Mouse (Mus musculus) liver (tissue): Measurements from ENCODE around the gene Actl6b.

Source experiments
- DNase-seq: peaks from one replicate; pipeline ENCODE4 v3.0.0-alpha.2; 2020; ENCODE audit warnings: mixed read lengths

Actl6b gene

DNA sequence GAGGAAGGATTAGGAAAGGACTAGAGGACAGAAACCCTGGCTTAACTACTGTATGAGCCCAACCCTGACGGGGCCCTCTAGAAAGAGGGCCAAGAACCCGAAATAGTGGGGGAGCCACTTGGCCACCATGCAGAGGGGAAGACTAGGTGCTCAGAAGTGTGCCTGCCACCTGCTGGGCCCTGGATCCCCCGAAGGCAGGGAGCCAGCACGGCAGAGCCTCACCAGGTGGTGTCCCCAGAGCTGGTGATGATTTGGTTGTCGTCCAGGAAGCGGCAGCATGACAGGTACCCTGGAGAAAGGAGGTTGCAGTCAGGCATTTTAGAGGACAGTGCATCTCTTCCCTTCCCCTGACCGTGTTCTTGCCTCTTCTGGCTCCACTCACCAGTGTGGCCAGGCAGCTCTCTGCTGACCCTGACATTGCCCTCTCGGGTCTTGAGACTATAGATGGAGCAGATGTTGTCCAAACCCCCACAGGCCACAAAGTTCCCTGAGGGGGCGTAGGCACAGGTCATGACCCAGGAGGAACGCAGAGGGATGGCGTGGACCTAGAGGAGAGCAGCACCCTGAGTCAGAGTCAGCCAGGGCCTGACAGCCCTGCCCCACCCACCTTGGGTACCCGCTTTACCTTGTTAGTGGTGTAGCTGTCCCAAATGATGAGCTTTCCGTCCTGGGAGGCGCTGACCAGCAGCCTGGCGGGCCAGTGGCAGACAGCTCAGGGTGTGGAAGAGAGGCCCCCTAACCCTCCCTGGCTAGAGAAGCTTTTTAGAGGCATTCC is 23.9 kb upstream of the Actl6b start:
- DNase-seq: no peak

DNA sequence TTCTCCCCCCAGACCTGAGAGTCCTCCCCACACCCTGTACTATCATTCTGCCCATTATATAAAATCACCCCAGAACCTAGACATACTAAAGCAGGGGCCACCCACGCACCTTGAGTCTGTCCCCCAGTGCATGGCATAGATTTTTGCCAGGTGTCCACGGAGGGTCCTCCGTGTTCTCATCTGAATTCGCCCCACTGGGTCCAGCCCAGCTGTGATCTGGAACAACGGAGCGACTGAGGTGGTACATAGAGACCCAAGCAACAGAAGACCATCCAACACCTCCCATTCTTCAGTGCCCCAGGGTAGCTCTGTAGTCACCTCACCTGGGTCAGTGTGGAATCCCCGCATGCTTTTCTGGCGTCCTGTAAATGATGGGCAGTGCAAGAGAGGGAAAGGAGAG is 23.2 kb upstream of the Actl6b start:
- DNase-seq: no peak

- DNase-seq: peak; percentile 72
Measured at GRCm38 (mm10) chr5:137530588-137531413, 22.5 kb upstream of the Actl6b start.

DNA sequence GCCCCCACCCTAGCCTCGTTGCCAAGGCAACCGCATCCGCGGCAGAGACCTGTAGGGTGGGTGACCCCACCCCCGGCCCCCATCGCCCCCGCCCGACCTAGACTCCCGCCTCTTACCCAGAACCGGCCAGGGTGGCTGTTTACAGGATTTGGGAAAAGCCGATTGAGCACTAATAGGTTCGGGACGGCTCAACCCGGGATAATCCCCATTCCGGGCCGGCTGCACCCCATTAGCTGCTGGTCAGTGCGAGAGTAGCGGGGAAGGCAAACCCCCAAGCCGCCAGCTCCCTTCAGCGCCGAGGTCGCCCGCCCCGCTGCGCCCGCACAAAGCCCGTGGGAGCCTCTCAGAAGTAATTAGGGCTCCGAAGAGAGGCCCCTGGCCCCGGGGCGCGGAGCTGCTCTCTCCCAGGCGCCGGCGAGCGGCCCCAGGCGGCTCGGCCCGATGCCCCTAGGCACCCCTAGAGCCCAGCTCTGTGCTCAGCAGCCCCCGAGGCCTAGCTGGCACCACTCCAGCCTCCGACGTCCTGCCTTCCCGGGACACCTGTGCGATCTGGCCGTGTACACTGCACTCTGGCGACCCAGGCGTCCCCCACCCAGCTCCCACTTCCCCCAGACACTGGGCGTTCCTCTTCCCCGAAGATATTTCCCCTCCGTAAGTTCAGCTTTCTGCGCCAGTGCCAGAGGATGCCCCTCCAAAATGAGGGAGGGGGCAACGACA is 21.7 kb upstream of the Actl6b start:
- peak; percentile 57 for DNase-seq

DNA sequence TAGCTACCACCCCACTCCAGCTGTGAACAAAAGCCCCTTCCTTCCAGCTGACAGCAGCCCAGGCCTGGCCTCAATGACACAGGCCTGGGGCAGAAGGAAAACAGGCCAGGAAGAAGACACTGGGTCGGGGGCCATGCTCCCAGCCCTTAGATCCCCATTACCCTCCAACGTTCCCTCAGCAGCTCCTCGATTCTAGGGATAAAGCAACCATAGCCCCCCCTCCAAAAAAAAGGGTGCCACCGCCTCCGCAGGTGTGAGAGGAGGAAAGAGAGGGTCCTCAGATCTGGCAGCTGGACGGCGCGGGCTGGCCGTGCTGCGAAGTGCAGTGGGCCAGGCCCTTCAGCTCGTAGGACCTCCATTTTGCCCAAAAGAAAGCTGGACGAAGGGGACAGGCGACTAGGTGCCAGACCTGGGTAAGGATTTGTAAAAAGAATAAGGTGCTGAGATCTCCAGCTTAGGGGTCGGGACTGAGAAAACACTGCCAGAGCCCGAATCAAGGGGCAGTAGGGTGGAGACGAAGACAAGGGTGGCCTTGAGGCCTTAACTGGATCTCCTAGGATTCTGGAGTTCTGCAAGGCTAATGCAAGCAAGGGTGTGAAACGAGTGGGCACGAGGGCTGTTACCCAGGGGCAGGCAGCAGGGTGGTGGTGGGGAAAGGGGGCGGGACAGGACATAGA is 21.0 kb upstream of the Actl6b start:
- DNase-seq: peak; percentile 44

DNA sequence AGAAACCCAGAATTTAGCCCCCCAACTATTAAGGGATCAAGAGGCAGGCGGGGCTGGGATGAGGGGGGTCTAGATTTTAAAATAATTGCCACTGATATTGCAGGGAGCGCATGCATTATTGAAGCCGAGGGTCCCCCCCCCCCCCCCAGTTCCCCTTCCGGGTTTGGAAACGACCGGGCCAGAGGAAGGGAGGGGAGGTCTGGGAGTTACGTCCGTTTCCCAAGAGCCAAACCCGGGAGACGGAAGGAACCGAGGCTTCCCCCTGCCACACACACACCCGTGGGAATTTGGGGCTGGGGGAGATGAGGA is 20.6 kb upstream of the Actl6b start:
- DNase-seq: no peak

GRCm38 (mm10) chr5:137533117-137533827 is 20.0 kb upstream of the Actl6b start, which contains the start of the genes Epo and Gnb2:
Gene Epo, minus strand, starts transcription at chr5:137533242.
Gene Gnb2, minus strand, starts transcription at chr5:137533510.
- peak; percentile 100 for DNase-seq

DNA sequence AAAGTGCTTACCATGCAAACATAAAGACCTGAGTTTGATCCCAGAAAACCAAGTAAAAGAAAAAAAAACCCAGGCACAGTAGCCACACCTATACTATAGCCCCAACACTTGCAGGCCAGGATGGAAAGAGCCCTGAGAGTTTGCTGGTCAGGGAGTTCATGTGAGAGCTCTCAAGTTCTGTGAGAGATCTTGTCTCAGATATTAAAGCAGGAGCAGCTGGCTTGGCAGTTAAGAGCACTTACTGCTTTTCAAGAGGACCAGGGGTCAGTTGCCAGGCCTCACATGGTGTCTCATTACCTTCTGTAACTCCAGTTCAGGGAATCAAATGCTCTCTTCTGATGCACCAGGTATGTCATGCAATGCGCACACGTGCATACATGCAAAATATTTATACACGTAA is 18.6 kb upstream of the Actl6b start:
- DNase-seq: no peak

DNA sequence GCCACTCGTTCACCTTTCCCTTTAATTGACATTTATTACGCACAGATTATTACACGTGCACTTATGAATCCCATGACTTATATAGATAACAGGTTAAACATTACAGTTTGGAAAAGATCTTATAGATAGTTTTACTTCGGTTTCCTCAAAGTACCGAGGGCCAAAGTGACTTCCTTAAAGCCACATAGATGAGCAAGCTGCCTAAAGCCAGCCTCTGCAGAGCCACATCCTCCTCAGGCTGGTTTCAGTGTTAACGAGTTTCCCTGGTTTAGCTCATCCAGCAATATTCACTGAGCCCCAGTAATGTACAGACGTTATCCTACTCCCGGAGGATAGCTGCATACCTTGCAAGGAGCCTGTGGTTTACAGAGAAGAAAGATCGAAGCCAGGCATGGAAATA is 18.0 kb upstream of the Actl6b start:
- no peak for DNase-seq

DNA sequence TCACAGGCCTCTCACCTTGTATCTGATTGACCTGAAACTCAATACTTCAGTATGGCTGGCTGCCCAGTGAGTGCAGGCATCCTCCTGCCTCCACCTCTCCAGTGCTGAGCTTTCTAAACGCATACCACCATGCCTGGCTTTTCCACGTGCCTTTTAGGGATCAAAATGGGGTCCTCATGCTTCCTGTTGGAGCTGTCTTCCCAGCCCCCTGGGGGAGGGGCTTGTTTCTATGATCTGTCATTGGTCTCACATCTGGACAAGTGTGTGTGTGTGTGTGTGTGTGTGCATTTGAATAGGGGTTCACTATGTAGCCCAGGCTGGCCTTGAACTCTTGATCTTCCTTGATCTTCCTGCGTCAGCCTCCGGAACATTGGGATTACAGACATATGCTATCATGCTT is 15.9 kb upstream of the Actl6b start:
- DNase-seq: no peak

DNA sequence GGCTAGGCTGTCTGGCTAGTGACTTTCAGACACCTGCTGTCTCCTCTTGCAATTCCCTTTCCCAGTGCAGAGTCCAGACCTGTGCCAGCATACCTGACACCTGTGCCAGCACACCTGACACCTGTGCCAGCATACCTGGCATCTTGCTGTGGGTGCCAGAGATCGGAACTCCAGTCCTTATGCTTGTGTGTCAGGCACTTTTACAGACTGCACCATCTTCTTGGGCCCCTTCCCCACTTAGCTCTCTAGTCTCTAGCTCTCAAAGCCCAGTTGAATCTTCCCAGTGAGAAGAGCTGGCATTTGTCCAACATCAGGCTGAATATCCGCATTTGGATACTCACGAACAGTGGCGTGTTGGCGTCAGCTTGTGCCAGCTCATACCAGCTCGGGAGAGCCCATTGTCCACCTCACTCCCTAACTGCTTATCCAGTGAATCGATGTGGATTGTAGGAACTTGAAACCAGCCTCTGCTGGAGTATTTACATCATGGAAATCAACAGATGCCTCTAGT is 14.0 kb upstream of the Actl6b start:
- DNase-seq: no peak

GRCm38 (mm10) chr5:137540991-137541390 is 12.3 kb upstream of the Actl6b start:
- DNase-seq: no peak

- peak; percentile 1 for DNase-seq
Measured at GRCm38 (mm10) chr5:137541768-137542540, 11.4 kb upstream of the Actl6b start.

DNA sequence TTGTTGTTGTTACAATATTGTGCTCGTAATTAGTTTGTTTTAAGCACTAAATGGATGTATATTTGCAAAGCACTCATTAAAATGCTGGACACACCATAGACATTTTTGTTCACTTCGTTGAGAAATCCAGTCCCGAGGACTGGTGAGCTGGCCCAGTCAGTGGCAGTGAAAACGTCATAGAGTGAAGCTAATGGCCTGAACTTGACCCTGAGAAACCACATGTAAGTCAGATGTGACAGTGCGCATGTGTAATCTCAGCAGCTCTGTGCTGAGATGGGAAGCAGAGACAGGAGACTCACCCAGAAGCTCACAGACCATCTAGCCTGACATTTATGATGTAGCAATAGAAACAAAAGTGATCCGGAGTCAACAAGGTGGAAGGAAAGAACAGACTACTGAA is 8.4 kb upstream of the Actl6b start:
- DNase-seq: peak; percentile 1

- peak; percentile 1 for DNase-seq
Measured at GRCm38 (mm10) chr5:137545596-137545995, 7.7 kb upstream of the Actl6b start.

DNA sequence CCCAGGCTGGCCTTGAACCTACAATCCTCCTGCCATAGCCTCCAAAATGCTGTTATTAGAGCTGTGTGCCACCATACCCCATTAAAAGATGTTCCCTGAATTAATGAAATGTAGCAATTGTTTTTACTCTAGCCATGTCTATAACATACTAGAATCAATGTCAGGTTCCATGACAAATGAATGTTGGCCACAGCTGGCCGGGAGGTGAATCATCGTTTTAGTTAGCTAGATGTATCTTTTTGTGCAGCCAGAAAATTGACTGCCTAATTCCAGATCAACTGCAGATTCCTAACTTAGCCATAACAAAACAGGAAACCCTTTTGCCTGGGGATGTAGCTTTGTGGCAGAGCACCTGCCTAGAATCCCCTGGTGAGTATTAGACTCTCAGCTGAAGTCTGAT is 3.5 kb upstream of the Actl6b start:
- peak; percentile 1 for DNase-seq

DNA sequence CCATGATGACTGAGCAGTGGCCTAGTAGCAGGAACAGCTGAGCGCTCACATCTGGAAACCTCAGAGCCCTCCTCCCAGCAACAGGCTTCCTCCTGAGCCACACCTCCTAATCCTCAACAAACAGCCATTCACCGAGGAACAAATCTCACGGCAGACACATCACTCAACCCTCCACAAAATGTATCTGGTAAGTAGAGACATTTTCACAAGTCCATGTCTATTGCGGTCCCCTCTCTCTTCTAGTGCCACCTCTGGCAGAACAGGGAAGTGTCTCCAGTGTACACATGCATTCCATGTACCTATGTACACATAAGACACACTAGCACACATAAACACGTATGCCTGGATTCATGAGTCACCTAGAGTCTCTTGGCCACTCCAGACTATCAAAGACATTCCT is 2.2 kb upstream of the Actl6b start:
- DNase-seq: peak; percentile 13

DNA sequence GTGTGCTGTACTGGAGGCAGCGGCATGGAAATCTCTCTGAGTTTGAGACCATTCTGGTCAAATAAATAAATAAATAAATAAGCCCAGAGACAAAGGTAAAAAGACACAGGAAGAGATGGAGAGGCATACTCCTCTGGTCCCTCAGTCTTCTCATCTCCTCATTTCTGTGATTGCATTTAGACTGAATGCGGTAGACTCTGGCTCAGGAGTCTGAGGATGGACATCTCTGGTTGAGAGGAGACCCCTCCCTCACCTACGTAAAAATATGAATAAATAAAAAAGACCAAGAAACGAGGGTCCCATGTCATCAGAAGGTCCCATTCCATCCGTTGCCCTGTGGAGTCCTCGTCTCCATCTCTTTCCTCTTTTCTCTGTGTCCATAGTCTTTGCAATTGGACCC is 317 bp upstream of the Actl6b start:
- no peak for DNase-seq

DNA sequence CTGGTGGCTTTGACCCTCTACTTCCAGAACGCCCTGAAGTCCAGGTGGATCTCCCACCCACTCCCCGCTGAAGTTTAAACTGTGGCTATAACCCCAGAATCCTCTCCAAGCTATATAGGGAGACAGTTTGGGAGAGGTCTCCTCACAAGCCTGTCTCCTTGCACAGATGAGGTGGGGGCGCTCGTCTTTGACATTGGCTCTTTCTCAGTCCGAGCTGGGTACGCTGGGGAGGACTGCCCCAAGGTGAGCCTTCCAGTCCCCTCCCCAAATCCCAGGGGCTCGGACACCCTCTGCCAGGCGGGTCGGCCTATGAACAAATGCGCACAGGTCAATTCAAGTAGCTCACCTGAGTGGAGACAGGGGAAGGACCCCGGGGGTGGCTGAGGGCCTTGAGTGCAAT is 581 bp downstream of the Actl6b start:
- DNase-seq: no peak

DNA sequence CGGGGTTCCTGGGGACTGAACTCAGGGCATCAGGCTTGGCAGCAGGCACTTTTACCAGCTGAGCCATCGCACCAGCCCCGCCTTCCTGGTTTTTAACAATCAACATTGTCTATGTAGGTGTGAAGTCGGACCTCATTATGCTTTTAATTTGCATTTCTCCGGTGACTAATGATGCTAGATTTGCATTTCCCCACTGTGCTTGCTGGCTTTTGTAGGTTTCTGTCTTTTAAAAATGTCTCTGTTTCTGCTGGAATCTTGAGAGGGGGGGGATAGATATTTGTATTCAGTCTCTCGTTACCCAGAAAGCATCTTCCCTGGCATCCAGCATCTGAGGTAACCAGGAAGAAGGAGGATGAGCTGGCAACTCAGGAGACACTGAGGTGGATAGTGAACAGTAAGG is 8.2 kb downstream of the Actl6b start:
- DNase-seq: no peak

DNA sequence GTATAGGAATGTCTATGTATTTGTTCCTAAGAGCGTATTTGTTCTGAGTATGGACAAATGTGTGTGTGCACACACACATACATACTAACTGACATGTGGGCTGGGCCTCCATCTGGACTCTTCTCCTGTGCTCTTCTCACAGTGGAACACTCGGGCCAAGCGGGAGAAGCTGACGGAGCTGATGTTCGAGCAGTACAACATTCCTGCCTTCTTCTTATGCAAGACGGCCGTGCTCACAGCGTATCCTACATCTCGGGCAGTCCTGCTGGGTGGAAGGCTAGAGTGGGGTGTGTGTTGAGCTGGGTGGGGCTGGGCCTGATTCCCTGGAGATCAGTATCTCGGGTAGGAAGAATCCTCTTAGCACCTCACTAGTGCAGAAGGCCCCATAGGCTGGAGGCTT is 9.6 kb downstream of the Actl6b start:
- no peak for DNase-seq
